20 mouse cellular contexts compared by ENCODE assay signal in genomic region chr3:146692547-146692946, GRCm38 (mm10). TPM values are rescaled to one million over a fixed set of nuclear protein-coding genes. Genes with fewer than 3 reads are reported as not detected.
DNase-seq lines count a peak whose midpoint lies in the region; ATAC-seq lines count a peak whose summit lies in the region.
"Had no signal": no experiment of that assay in that cellular context is flagged by ENCODE, and none has a peak within 500 bp of the region (broad histone marks: within the 10 kb centered on the region; RNA-seq: fewer than 3 reads in every experiment).

No protein-coding gene starts in this region.

- DNase-seq in heart, adult 11 months: peak; percentile 48
- DNase-seq in heart, adult 18-20 months: no peak
- no peak for DNase-seq in layer of hippocampus, adult 9-11 months
- DNase-seq: adrenal gland, adult 2 months; adrenal gland, postnatal 10 days; adrenal gland, postnatal 25 days; B cell, adult 2 months; cerebellum, adult 11 months; cerebellum, adult 2 months; cerebellum, adult 9-10 months; cerebellum, postnatal 10 days; cerebellum, postnatal 25 days; forebrain, postnatal 0 days had no signal

- ATAC-seq in granulocyte monocyte progenitor cell, adult 5-6 weeks (replicated peaks; ENCODE audit: poor library complexity, severe bottlenecking): peak; percentile 75
- ATAC-seq in megakaryocyte progenitor cell, adult 5-6 weeks (replicated peaks; ENCODE audit: poor library complexity): peak; percentile 71
- ATAC-seq: CD4-positive, CD25-positive, alpha-beta regulatory T cell, adult 4 months; forebrain, embryonic 13.5 days; forebrain, embryonic 15.5 days; forebrain, postnatal 0 days had no signal

RNA-seq across cellular contexts. Expression of gene Samd13, which starts 7.2 kb away (rescaled TPM):
- total RNA-seq in heart, adult 18-20 months (2021): 1 to 10 TPM; 2.3 TPM
- total RNA-seq in granulocyte monocyte progenitor cell, adult 5-6 weeks (2014; fragmentation: Nextera tagmentation): 1.9 TPM in 1 of 2 replicates, not detected in the other
- total RNA-seq in granulocyte monocyte progenitor cell, adult 5-6 weeks (2017): 0.36 and 2.2 TPM in 2 replicates
- total RNA-seq in megakaryocyte progenitor cell, adult 5-6 weeks (2015): 1.1 and 1.2 TPM in 2 replicates
- 0.96 and 1.5 TPM in 2 replicates for total RNA-seq in megakaryocyte progenitor cell, adult 5-6 weeks (2017)
- total RNA-seq: CH12.LX had no signal

RNA-seq across cellular contexts. Expression of gene 4930503B20Rik, which starts 41.4 kb away (rescaled TPM):
- total RNA-seq in heart, adult 18-20 months (2021): not detected
- total RNA-seq in granulocyte monocyte progenitor cell, adult 5-6 weeks (2014; fragmentation: Nextera tagmentation): not detected in 2 replicates
- 0.05 TPM in 1 of 2 replicates, not detected in the other for total RNA-seq in granulocyte monocyte progenitor cell, adult 5-6 weeks (2017)
- total RNA-seq in megakaryocyte progenitor cell, adult 5-6 weeks (2015): not detected in 2 replicates
- total RNA-seq in megakaryocyte progenitor cell, adult 5-6 weeks (2017): 0.34 TPM in 1 of 2 replicates, not detected in the other
- total RNA-seq: adrenal gland, adult 2 months; adrenal gland, postnatal 10 days; adrenal gland, postnatal 4 days; CH12.LX; forebrain, postnatal 0 days had no signal
